In genomic region chr9:97788151-97788670, GRCm38 (mm10) we compare ENCODE assay signal across 15 mouse cellular contexts.
"Had no signal": no experiment of that assay in that cellular context is flagged by ENCODE, and none has a peak within 500 bp of the region (broad histone marks: within the 10 kb centered on the region; RNA-seq: fewer than 3 reads in every experiment).

No protein-coding gene starts in this region.

- DNase-seq: kidney, adult 2 months; kidney, postnatal 25 days; layer of hippocampus, postnatal 36 days; left cerebral cortex, postnatal 4 days; liver; lung, adult 18-20 months; lung, postnatal 10 days; lung, postnatal 36 days; retina, postnatal 1 day; right cerebral cortex, postnatal 25 days; spleen, adult 18-20 months; thymus, postnatal 25 days had no signal

- ATAC-seq: liver, embryonic 12.5 days; midbrain, embryonic 13.5 days; midbrain, embryonic 16.5 days had no signal
